Mouse (Mus musculus): ENCODE measurements around the gene Ndufa12.

The Ndufa12 gene

GRCm38 (mm10) chr10:94198482-94199405, at the start of gene Ndufa12:
Gene Ndufa12, plus strand, starts transcription at chr10:94198720.
- DNase-seq (ENCODE audit: low read depth in 1 of 2, low spot score in 2 of 2): peak; percentile 80 to 89

- DNase-seq (ENCODE audit: low read depth in 1 of 2, low spot score in 2 of 2): no peak
Observed at GRCm38 (mm10) chr10:94151488-94151887, 47.0 kb upstream of the Ndufa12 start.

- no peak for DNase-seq (ENCODE audit: low read depth in 1 of 2, low spot score in 2 of 2)
Observed at GRCm38 (mm10) chr10:94153841-94154240, 44.7 kb upstream of the Ndufa12 start.

GRCm38 (mm10) chr10:94158962-94159361, 39.6 kb upstream of the Ndufa12 start:
- DNase-seq (ENCODE audit: low read depth in 1 of 2, low spot score in 2 of 2): no peak

GRCm38 (mm10) chr10:94159406-94159805, 39.1 kb upstream of the Ndufa12 start:
- DNase-seq (ENCODE audit: low read depth in 1 of 2, low spot score in 2 of 2): no peak

- DNase-seq (ENCODE audit: low read depth in 1 of 2, low spot score in 2 of 2): no peak
Observed at GRCm38 (mm10) chr10:94161051-94161765, 37.3 kb upstream of the Ndufa12 start.

- no peak for DNase-seq (ENCODE audit: low read depth in 1 of 2, low spot score in 2 of 2)
Observed at GRCm38 (mm10) chr10:94162031-94162430, 36.5 kb upstream of the Ndufa12 start.

- no peak for DNase-seq (ENCODE audit: low read depth in 1 of 2, low spot score in 2 of 2)
Observed at GRCm38 (mm10) chr10:94164104-94164845, 34.2 kb upstream of the Ndufa12 start.

GRCm38 (mm10) chr10:94165426-94165825, 33.1 kb upstream of the Ndufa12 start:
- no peak for DNase-seq (ENCODE audit: low read depth in 1 of 2, low spot score in 2 of 2)

GRCm38 (mm10) chr10:94167051-94167750, 31.3 kb upstream of the Ndufa12 start:
- DNase-seq (ENCODE audit: low read depth in 1 of 2, low spot score in 2 of 2): no peak

- DNase-seq (ENCODE audit: low read depth in 1 of 2, low spot score in 2 of 2): no peak
Observed at GRCm38 (mm10) chr10:94171440-94172130, 26.9 kb upstream of the Ndufa12 start.

GRCm38 (mm10) chr10:94172137-94172536, 26.4 kb upstream of the Ndufa12 start:
- no peak for DNase-seq (ENCODE audit: low read depth in 1 of 2, low spot score in 2 of 2)

- DNase-seq (ENCODE audit: low read depth in 1 of 2, low spot score in 2 of 2): no peak
Observed at GRCm38 (mm10) chr10:94172706-94173105, 25.8 kb upstream of the Ndufa12 start.

- DNase-seq (ENCODE audit: low read depth in 1 of 2, low spot score in 2 of 2): no peak
Observed at GRCm38 (mm10) chr10:94174652-94175051, 23.9 kb upstream of the Ndufa12 start.

- no peak for DNase-seq (ENCODE audit: low read depth in 1 of 2, low spot score in 2 of 2)
Observed at GRCm38 (mm10) chr10:94183199-94183598, 15.3 kb upstream of the Ndufa12 start.

GRCm38 (mm10) chr10:94204973-94205372, 6.5 kb downstream of the Ndufa12 start:
- DNase-seq (ENCODE audit: low read depth in 1 of 2, low spot score in 2 of 2): no peak

- no peak for DNase-seq (ENCODE audit: low read depth in 1 of 2, low spot score in 2 of 2)
Observed at GRCm38 (mm10) chr10:94210718-94211618, 12.4 kb downstream of the Ndufa12 start.

GRCm38 (mm10) chr10:94211725-94212124, 13.2 kb downstream of the Ndufa12 start:
- no peak for DNase-seq (ENCODE audit: low read depth in 1 of 2, low spot score in 2 of 2)

All from monocyte, adult 2 months (primary cell).